Mouse (Mus musculus) kidney, adult 2 months (tissue): ENCODE results near the gene Dhx29.

ENCODE experiments used
- CTCF ChIP-seq: fragments of 200-500 bp; conservative IDR thresholded peaks from 2 replicates; pipeline ENCODE4 v1.5.1; 2011; ENCODE audit warnings: low read depth, mild to moderate bottlenecking, control low read depth, low read length, moderate library complexity, mixed read lengths; ENCODE audit not compliant: insufficient read depth, insufficient read length
- POLR2A ChIP-seq: fragments of 200-500 bp; IDR thresholded peaks from one replicate; pipeline ENCODE4 v1.6.1; 2011; ENCODE audit warnings: low read depth, low read length, control low read depth

- TF ChIP-seq POLR2A (no peak), CTCF (no peak)
Measured at GRCm38 (mm10) chr13:113000576-113001318, 73.5 kb downstream of the Dhx29 start.
